Mouse (Mus musculus) ZHBTc4 (cell line): ENCODE measurements around the gene Agpat2.
A peak's percentile ranks its signal among the peaks of the same experiment; 100 is the strongest.

Experiments used
- DNase-seq: peaks from one replicate; pipeline ENCODE4 v3.0.0-alpha.2; 2011; ENCODE audit warnings: low read depth, low spot score

The Agpat2 gene

DNA sequence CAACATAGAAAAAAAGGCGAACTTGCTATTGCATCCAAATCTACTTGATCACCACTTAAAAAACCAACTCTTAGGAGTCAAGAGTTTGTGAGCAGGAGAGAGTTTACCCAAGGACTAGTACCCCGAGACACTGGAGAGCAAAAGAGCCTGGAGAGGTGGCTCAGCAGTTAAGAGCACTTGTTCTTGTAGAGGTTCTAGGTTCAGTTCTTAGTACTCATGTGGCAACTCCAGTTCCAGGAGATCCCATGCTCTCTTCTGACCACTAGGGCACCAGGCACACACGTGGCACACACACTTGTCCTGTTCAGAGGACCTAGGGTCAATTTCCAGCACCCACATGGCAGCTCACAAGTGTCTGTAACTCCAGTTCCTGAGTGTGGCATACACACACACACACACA lies 21.9 kb upstream of the Agpat2 start:
- no peak for DNase-seq

DNA sequence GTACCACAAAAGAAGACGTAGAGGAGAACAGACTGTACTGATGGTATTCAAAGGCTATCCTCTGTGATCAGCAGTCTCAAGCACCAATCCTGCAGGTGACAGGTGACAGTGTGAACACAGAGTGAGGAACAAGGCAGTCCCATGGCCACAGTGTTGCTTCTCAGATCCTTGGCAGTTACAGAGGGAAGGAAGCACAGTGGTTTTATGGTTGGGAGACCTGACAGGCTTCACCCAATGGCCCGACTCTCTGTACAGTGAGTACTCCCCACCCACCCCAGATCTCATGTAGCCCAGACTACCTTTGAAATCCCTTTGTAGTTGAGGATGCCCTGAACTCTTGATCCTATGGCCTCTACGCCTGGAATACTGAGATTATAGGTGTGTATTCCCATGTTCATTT lies 21.2 kb upstream of the Agpat2 start:
- DNase-seq, result no peak

GRCm38 (mm10) chr2:26622984-26623383 lies 18.8 kb upstream of the Agpat2 start:
- peak; percentile 58 for DNase-seq

- DNase-seq, result no peak
These were observed 17.0 kb upstream of the Agpat2 start for GRCm38 (mm10) chr2:26621246-26621645.

GRCm38 (mm10) chr2:26617928-26618327 lies 13.7 kb upstream of the Agpat2 start:
- DNase-seq, result peak; percentile 52

DNA sequence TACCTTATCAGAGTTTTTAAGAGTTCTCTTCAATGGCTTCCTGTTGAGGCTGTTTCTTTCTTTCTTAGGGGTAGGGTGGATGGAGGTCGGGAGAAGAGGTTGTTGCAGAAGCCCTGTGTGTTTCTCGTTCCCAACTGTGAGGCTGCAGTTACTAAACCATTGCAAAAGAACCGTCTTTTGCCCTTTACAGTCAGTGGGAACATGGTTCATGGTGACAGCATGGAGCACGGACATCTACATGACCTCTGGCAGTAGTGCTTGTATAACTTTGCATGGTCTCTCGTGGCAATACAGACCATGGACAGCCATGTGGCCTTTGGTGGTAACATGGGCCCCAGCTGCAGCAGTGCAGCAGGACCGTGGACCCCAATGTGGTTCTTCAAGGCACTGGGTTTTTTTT lies 13.1 kb upstream of the Agpat2 start:
- no peak for DNase-seq

DNA sequence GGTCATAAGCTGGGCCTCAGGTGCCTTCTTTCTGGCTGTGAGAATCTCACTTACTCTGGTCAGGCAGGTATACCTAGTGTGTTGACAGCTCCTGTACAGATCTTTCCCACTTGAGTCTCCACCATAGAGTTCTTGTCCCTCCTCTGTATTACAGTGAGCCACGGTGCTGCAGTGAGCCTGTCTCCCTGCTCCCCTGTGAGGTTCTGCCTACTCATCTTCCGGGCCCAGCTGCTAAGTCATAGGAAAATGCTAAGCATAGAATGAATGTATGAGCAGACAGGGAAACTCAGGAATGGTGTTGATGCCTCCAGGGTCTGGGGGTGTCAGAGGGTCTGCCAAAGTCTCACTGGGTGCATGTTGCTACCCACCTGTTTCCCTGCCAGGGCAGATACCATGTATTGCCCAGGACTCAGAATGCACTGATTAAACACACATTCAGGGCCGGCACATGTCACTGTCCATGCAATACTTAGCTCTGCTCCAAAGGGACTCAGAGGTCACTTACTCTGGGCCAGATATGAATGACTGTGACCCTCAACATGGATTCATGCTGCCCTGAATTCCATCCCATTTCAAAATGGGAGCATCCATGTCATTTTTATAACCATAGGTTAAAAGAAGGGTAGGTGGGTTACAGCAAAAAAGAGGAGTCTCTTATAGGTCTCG lies 11.4 kb upstream of the Agpat2 start:
- no peak for DNase-seq

DNA sequence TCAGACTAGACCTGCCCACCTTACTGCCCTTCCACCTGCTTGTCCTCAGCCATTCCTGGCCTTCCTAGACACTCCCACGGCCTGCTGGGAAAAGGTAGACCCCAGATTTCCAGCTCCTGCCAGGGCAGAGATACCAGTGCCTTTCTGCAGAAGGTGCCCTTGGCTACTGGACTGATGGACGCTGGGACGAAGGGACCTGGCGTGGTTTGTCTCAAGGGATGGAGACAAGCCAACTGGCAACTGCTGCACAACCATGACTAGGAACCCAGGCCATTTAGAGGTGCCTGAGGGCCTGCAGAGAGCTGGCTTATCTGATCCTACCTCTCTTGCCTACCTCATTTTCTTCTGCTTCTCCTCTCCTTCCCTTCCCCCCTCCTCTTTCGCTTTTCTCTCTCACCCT lies 10.7 kb upstream of the Agpat2 start:
- no peak for DNase-seq

DNA sequence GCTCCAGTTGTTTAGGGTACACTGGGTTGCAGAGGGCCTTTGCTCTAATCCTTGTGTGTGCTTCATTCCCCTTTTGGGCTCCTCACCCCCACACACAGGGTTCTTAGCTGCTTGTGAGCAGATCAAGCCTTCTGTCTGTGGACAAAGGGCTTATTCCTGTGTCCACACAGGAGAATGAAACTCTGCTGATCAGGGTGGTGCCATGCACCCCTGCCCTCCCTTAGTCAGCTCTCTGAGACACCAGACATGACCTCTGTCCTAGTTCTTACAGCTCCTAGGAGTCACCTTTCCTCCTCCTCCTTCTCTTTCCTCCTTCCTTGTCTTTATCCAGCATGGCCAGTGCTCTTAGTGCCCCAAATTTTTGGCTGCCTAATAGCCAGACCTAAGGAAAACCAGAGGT lies 7.7 kb upstream of the Agpat2 start:
- DNase-seq, result no peak

DNA sequence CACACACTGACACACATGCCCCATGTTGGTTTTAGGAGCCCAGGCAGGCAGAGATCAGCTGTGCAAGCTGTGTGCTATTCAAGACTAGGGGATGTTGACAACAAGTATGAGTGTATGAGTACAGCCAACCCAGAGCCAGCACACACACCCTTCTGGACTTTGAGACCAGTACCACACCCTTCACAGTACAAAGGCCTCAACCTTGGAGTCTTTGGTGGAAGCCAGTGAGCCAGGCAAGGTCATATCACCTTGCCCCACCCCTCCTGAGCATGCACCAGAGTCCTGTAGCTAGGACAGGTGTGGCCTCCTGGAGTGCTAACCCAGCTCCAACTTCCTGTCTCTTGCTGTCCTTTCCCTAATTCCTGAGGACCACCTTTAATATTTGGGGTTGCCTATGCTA lies 6.8 kb upstream of the Agpat2 start:
- DNase-seq, result peak; percentile 97

- DNase-seq, result no peak
These were observed 6.3 kb upstream of the Agpat2 start for GRCm38 (mm10) chr2:26610526-26610925.

GRCm38 (mm10) chr2:26609261-26609661 lies 5.0 kb upstream of the Agpat2 start:
- DNase-seq, result no peak

DNA sequence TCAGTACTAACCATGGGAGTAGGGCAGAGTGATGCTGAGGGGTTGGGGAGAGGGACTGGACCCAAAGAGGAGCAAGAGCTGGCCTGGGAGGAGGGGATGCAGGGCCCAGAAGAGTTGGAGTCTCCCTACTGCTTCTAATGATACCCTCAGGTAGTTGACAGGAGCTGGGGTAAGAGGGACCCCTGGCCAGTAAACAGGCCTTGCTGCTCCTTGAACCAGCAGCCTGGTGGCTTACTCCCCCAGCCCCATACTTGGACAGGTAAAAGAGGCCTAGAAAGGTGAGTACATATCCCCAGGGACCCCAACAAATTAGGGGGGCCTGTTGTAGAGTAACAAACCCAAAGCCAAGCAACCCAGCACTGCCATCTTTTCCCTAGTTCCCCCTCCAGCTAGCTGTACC lies 4.6 kb upstream of the Agpat2 start:
- DNase-seq, result no peak

- no peak for DNase-seq
These were observed 3.1 kb upstream of the Agpat2 start for GRCm38 (mm10) chr2:26607056-26607910.

- no peak for DNase-seq
These were observed 2.4 kb upstream of the Agpat2 start for GRCm38 (mm10) chr2:26606579-26606978.

DNA sequence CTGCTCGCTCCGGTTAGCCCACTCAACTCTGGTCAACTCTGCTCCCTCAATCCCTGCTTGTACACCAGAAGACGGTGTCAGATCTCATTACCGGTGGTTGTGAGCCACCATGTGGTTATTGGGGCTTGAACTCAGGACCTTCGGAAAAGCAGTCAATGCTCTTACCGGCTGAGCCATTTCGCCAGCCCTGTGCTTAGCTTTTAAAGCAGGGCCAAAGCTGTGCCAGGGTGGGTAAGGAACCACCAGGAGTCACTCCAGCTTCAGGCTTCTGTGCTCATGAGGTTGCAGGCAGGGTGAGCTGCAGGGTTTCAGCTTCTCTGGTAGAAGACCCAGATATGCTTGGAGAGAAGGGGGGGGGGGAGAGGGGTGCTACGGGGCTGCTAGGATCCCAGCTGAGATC lies 1.1 kb upstream of the Agpat2 start:
- no peak for DNase-seq

DNA sequence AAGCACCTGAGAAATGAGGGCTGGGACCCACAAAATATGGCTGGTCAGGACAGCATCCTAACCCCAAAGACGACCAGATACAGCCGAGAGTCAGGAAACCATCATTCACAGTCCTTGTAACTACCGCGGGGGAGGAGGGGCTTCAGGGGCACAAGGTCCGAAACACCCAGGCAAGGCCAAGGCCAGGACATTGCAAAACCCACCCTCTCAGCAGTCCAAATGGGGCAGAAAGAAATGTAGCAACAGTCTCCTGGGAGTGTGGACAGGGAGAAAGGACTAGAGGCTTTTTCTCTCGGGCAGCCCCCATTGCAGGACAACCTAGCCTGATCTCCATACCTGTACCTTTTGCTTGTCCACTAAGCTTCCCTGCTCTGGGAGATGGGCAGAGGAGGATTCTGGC lies 1.1 kb downstream of the Agpat2 start:
- DNase-seq, result no peak

DNA sequence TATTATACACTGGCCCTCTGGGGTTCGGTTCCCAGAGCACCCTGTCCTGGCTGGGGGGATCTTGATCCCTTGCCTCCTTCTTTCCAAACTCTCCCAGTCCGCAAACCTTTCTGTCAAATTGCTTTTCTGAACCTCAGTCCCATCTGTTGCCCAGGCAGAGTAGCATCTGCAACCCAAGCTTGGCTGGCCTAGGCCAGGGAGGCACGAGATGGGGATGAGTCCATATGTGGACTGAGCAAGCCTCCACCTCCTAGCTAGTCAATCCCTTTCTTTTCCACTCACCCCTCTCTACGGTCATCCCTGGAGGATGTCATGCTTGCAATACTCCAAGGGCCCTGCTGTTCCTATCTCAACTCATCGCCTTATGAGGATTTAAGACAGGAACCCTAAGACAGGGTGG lies 1.6 kb downstream of the Agpat2 start:
- DNase-seq, result no peak

DNA sequence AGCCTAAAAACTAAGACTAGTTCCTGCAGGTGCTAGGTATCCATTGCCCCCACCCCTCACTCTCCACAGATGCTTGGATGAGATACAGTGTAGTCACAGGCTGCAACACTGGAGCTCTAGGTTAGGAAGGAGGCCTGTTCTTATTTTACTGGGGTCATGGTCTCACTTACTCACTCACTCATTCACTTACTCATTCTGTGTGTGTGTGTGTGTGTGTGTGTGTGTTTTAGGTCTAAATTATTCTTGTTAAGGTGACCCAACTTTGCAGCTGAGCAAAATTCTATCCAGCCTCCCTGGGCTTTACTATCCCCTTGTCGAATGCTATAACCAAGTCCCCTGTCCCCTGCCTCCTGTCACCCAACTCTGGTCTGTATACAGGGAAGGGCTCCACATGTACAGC lies 2.6 kb downstream of the Agpat2 start:
- DNase-seq, result no peak

GRCm38 (mm10) chr2:26600664-26601063 lies 3.6 kb downstream of the Agpat2 start:
- DNase-seq, result peak; percentile 76

GRCm38 (mm10) chr2:26599965-26600364 lies 4.3 kb downstream of the Agpat2 start:
- no peak for DNase-seq

DNA sequence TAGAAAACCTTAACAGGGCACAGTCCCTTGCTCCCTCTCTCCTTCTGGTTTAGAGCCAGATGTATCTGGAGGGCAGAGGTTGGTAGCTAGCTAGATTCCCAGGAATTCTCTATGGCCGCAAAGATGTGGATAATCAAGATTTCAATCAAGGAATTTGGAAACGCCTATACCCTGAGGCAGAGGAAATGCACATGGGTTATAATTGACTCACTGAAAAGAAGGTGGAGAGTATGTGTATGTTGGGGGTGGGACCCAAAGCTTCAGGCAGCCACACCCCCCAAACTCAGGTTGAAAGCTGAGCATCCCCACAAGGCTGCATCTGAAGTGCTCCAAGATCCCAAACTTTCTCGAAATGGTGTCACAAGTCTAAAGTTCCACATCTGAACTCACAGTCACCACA lies 5.8 kb downstream of the Agpat2 start:
- peak; percentile 69 for DNase-seq

GRCm38 (mm10) chr2:26597810-26598209 lies 6.4 kb downstream of the Agpat2 start:
- DNase-seq, result no peak
